Mouse (Mus musculus): ENCODE results near the gene Fam169b.

The Fam169b gene

DNA sequence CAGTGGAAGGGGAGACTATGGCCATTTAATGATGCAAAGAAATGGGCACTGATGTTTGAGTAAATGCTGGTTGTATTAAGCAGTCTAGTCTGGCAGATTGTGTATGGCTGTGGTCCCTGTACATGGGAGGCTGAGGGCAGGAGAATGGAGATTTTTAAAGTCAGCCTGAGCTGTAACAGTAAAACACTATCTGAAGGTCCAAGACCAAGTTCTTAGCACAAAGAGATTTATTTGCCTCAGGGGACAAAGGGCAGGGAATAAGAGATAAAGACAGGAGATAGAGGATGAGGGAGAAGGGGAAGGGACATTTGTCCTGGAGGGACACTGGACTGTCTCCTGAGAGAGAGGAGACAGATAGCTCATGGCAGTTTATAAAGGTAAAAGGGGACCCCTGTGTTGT is at the start of gene Fam169b:
Gene Fam169b, plus strand, starts transcription at position 325 of the 400 bp plus-strand sequence.
- DNase-seq = no peak

DNA sequence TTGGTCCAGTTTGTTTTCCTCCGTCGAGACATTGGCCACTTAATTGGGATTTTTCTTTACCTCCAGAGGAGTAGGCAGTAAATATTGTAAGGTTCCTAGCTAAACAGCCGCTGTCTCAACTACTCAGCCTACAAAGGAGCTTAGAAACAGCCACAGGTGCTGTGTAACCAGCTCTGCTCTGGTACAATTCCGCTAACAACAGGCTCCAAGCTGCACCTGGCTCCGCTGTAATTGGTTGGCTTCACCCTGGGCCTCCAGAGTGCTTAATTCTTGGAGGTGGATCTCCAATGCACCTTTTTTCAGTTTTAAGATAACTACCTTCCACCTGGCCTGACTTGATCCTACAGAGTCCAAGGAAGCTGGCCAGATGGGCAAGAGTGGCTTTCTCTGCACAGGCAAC is 49.6 kb upstream of the Fam169b start:
- no peak for DNase-seq

DNA sequence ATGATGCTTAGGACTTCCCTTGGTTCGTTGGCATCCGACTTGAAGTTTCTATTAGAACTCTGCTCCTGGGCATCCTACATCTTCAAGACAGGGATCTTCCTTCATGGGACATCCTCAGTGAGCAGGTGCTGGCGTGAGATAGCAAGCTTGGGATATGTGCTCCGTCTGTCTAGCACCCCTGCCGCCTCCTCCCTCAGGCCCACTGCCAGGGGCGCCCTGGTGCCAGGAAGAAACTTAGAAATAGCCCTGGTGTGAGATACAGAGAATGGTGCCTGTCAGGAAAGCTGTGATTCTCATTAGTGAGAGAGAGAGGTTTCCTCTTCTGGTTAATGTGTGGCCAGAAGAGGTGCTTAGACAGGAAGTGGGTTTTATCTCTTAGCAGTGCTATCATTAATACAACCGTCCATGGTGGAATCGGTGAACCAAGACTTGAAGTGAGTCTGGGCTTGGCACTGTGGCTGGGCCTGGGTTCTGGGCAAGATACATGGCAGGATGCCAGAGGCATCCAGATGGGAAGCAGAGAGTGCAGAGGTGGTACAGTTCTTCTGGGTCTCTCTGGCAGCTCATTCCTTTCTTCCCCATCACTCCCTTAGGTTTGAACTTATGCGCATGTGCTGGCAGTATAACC is 48.1 kb upstream of the Fam169b start:
- no peak for DNase-seq

DNA sequence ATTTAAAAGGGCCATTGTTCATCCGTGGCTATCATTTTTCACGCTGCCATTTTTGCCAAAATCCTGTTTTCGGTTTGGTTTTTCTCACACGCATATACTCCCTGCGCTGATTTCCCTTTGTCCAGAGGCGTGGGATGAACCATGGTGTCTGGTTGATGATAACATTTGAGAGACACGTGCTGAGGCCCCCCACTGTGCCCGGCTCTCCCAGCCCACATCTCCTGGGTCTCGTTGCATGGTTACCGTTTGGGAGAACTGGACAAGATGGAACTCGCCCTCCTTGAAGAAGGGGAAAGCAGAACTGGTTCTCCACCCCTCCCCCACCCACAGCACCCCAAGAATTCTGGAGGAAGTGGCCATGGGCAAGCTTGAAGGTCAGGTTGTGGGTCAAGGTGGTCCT is 46.6 kb upstream of the Fam169b start:
- no peak for DNase-seq

DNA sequence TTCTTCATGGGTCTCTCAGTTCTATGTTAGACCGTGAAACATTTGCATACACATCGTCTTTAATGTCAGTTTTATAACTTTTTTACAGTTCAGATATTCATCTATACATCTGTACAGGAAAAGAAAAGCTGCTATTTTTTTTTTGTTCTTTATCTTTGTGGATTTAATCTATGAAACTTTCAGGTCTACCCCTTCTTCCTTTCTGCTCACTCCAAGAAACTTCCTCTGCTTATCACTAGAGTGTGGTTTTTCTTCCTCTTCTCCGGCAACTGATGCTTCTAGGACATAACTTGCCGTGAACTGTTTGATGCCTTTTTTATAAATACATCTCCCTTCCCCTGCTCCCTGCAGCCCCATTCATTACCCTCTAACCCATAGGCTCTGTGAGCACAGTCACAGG is 46.0 kb upstream of the Fam169b start:
- no peak for DNase-seq

DNA sequence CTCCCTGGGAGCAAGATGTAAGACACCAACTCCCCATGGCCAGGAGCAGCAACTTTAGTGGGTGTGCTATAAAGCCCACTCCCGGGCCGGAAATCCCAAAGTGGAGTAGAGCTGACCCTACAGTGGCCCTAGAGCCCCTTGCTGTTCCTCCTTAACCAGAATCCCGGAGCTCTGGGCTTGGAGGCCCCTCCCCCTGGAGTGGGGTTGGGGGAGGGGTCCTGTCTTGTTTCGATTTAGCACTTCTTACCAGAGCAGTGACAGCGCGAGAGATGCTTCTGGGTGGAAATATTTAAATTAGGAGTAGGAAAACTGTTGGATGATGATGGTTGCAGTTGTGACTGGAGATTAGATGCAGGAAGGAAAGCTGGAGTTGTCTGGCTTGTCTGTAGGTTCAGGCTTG is 45.1 kb upstream of the Fam169b start:
- DNase-seq = no peak

DNA sequence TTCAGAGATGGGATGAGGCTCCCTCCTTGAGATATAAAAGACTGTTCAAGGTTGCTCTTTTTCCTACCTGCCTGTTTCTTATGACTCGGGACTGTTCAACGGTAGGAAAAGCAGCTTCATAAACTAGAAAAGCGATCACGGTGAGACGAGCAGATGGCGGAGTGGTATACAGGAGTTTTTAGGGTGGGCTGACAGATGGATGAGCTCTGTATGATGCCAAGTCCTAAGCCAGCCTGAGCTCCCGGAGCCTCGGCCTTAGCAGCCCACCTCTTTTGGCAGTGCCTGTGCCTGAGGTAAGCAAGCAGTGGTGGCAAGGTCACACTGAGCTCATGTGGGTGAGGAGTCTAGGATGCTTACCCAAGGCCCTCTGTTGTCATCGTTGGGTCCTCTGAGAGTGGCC is 42.8 kb upstream of the Fam169b start:
- DNase-seq = no peak

DNA sequence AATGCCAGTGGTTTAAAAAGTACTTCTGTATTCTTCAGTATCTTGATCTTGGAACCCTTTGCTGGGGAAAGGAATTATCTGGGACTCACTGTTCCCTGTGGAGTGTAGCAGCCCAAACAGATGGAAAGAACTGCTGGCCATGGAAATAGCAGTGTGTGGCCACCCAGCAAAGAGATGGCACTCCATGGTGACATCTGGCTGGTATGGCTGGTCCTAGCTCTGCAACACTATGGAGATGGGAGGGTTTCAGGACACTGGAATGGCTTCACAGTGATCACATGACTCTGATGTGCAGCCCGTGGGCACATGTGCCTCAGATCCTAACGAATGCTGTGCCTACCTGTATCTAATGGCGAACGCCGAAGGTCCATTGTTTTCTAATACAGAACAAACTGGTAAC is 41.1 kb upstream of the Fam169b start:
- no peak for DNase-seq

DNA sequence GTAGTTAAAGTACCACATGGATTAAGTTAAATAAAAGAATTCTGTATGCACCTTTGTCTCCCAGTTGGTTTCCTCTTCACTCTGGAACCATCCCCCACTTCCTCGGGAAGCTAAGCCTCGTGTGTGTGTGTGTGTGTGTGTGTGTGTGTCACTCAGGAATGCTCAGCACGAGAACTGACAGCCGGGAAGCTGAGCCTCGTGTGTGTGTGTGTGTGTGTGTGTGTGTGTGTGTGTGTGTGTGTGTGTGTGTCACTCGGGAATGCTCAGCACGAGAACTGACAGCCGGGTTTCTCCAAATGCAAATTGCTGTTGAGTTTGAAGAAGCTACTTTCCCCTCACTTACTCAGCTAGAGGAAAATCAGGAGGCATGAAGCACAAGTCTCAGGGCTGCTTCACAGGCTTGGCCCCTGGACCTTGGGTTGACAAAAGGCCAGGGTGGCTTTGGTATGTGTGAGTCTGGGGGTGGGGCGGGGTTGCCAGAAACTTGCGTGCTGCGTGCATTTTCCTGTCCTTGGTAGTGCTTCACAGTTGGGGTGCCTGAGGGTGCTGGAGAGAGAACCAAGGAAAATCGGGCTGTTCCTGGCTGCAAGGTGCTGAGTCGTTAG is 39.9 kb upstream of the Fam169b start:
- DNase-seq = peak; percentile 87

DNA sequence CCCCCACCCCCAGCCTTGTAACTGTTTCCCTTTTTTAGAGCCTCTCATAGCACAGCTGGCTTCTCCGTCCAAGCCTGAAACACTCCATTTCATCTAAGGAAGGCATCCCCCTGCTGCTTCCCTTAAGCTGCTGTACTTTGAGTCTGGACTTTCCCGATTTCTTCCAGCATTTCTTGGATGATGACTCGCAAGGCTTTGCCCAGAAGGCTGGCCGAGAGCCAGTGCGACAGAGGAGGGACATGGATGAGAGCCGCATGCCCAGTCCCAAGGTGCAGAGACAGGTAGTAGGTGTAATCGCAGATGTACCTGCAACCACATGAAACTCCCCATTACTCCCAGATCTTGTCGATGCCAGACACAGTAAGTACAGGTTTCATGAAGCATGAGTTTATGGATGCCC is 36.8 kb upstream of the Fam169b start:
- DNase-seq = no peak

DNA sequence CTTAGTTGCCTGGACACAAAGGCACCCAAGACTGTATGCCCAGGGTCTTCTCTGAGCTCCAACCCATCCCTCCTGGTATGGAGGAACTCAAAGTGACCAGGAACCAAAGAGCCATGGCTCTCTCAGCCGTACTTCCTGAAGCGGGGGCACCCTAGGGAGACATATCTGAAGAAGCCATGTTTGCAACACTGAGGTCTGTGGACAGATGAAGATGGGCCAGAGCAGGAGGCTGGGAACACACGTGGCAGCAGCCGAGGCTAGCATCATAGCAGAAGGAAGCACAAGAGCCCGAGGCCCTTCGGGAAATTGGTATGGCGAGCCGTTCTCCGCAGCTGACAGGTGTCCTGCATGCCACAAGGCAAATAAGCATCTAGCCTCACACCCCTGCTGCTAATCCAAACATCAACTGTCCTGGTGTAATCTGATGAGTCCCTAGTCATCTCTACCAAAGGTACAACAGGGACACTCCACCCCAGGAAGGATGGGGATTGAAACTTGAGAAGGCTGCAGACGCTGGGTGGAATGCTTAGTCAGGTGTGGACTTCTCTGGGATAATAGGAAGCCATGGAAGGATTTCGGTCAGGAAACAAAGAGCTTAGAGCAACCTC is 34.3 kb upstream of the Fam169b start:
- no peak for DNase-seq

DNA sequence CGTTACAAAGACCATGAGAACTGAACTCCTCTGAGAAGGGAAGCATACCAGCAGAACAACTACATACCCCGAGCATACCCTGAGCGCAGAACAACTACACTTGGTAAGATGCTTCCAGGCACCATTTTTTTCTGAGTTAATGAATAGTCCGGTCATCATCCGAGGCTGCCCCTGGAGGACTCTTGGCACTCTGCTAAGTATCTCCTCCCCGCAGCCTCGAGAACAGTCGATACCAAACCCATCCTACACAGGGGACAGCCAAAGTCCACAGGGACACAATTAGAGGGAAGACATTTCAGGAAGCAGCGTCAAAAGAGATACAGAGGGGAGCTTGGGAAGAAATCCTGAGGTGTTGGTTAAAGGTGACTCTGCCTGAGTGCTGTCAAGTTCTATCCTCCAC is 32.4 kb upstream of the Fam169b start:
- no peak for DNase-seq

DNA sequence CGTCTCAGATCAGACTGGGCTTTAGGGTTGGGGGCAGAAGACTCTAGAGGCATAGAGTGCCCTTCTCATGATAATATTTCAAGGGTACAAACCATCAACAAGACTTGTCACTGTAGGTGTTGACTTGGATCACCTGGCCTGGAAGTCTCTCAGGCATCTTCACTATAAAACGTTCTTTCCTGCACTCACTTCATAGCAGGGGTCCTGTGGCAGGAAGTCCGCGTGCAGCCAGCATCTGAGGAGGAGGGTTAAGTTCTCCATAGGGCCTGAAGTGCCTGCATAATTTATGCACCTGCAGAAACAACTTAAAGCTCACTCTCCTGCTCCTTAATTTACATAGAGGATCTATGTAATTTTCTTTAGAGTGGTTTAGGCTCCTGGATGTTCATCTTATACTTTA is 28.0 kb upstream of the Fam169b start:
- no peak for DNase-seq

DNA sequence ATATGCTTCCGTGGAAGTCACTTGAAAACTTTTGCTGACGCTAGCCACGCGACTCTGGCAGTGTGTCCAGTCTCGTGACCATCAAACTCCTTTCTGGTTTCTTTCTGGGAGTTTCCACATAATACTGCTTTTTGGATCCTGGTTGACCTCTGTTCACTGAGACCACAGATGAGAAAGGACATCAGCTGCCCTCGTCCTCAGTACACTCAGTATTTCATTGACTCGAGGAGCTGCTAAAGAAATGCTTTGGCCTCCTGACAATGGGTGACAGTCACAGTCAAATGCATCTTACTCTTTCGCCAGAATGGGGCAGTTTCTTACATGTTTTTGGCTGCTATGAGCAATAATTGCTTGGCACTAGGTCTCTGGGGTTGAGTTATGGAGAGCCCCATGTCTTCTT is 27.4 kb upstream of the Fam169b start:
- no peak for DNase-seq

DNA sequence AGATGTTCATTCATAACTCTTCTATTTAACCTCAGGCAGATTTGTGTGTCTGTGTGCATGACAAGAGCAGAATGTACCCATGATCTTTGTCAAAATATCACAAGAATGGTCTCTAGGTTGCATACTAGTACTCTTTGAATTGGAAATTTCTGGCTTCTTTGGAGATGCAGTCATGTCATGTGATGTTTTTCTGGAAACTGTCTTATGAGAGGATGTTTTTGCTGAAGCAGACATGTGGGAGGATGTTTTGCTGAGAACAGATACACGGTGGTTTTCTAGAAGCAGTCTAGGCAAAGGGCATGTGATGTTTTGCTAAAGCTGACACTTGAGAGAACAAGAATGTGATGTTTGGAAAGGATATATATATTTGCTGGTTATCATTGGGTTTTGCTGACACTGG is 23.2 kb upstream of the Fam169b start:
- DNase-seq = no peak

DNA sequence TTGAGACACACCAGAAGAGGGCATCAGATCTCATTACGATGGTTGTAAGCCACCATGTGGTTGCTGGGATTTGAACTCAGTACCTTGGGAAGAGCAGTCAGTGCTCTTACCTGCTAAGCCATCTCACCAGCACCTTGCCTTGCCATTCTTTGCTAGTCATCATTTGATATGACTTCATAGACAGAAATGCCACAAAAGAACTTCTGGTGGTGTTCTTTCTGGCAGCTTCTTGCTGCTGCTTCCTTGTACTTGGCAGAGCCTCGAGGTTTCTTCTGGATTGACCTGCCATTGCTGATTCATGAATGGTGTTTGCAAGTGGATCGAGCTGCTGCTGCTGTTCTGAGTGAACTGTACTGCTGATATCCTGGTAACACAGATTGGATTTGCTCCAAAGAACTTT is 22.7 kb upstream of the Fam169b start:
- DNase-seq = no peak

DNA sequence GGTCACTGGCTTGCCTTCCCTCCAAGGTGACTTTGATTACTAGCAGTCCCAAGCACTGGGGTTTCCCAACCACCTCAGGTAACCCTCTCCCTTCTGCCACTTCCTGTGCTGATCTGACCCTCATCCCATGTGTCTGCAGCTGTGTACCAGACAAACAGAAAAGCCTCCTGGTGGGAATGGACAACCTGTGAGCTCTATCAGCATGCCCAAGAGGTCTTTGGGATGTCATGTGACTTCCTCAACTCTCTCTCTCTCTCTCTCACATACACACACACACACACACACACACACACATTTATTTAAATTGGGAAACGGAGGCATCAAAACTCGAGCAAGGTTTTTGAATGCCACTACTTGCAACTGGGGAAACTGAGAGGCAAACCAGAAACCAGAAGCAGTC is 15.9 kb upstream of the Fam169b start:
- no peak for DNase-seq

DNA sequence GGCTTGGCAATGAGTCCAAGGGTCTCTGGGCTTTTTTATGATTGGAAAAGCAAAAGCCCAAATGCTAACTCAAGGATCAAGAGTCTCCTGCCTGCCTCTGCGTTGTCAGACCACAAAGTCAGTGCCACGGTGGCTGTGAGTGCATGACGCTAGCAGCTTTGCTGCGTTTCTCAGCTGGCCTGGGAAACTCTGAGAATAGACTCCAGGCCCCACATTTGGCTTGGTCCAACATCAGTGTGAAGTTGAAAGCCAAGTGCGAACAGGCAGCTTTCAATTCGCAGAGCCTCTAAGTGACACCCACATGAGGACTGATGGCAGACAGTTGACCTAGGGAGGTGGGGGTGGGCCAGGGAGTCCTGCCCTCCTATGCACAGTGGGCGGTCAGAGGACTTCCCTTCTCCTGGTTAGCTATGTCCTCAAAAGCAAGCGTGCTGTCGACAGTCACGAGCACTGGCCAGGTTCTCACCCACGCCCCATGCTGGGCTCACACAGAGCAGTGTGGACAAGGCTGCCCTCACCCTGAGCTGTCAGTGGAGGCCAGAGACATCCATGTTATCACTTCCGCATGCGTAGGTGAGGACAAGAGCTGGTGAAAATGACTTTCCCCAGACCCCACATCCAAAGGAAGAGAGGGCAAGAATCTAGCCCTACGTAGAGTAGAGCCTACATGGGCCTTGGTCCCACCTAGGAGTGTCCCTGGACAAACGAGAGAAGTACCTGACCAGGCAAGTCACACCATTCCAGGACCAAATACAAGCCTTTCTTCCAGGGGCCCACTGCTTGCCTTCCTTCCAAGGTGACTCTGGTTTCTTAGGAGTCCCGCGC is 15.1 kb upstream of the Fam169b start:
- no peak for DNase-seq

DNA sequence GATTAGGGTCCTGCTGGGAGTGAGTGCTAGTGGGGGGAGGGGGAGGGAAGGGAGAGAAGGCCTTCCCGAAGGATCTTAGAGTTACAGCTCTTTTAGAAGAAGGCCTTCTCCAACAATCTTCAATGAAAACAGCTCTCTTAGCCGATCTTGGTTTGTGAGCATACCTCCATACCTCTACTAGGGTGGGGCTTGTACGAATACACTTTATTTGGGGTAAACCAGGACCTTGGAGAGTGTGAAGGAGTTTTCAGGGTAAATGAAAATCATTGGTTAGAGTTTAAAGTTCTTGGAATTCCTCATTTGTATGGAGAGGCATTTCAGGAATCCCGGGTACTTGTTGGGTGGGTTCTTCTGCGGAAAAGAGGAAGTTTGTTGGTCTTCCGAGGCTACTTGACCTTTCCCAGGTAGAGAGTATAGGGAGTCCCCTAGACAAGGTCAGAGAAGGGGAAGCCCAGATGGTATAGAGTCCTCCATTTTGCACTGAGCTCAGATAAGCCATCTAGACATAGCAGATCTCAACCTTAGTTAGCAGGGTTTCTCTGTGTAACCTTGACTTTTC is 14.0 kb upstream of the Fam169b start:
- DNase-seq = no peak

DNA sequence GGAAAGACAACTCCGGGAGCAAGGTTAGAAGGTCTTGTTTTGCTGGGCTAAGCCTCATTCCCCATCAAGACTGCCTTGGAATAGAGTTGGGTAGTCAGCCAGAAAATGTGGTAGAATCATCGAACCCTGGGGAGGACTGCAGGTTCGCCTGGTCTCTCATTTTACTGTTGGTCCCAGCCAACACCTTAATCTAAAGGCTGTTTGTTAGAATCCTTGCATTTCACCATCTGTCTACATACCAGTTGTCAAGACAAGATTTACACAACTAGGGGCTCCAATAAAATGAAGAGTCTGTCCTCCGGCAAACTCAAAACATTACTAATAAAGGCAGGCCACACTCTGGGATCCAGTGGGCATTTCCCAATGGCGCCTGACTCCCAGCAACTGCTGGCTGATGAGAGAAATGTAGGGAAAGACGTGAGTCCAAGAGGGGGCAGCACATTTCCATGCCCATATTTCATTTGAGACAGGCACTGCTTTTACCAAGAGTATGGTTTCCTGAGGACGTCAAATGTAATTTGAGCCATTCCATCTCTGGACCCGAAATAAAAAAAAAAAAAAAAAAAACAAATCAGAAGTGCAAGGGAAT is 10.9 kb upstream of the Fam169b start:
- no peak for DNase-seq

DNA sequence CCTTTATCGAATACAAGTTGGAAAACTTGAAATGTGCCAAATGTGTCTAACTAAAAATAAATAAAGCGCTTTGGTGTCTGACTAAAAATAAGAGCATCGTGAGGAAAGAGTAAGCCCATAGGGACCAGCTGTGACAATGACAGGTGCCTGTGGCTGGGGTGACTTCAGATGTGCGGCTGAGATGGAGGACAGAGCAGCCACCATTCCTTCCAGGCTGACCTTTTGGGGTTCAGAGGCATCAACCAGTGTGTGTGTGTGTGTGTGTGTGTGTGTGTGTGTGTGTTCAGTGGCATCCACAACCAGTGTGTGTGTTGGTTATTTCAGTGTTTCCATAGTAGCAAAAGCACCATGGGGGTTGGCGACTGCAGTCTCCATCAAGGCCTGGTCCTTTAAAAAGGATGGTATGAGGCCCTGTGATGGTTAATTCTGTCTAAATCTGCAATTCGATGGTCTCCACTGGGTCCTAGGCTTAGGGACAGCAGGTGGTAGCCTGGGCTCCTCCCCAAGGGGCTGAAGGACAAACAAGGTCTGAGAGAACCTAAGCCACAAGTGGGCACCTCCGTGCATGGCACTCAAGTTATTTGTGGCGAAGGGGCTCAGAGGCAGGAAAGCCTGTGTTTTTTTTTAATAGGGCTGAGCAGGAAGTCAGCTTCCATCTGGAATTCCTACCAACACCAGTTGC is 10.2 kb upstream of the Fam169b start:
- no peak for DNase-seq

DNA sequence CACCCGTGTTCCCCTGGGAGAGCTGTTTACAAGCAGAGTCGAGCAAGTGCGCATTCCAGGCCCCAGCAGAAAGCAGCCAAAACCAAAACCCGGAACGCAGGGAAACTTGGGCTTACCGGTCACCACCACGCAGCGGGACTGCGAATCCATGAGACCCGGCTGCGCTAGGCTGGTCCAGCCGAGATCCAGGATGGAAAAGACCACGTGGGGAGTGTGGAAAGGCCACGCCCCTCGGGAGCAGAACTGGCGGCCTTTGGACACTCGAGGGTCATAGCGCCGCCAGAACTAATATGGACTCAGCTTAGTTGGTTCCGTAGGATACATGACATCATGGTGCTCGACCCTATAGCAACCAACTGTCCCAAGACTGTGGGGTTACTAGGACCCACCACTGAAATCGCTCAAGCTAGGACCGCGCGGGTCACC is 9.6 kb upstream of the Fam169b start, which contains the start of gene Pgpep1l:
Gene Pgpep1l, minus strand, starts transcription at position 206 of the 426 bp plus-strand sequence.
- DNase-seq = peak; percentile 82
